Mouse (Mus musculus) erythroblast, embryonic 14.5 days (primary cell): ENCODE measurements around the gene Rtn4ip1. TPM values are rescaled to one million over a fixed set of nuclear protein-coding genes. Genes with fewer than 3 reads are reported as not detected.
A peak's percentile ranks its signal among the peaks of the same experiment; 100 is the strongest.

Source experiments
- H3K27me3 ChIP-seq: 2 replicates; pipeline ENCODE4 v1.6.1; 2012; ENCODE audit warnings: inconsistent platforms; ENCODE audit not compliant: control insufficient read depth
- H3K36me3 ChIP-seq: 2 replicates; pipeline ENCODE4 v1.6.1; 2012; ENCODE audit warnings: mild to moderate bottlenecking, inconsistent platforms; ENCODE audit not compliant: control insufficient read depth
- H3K4me1 ChIP-seq: 2 replicates; pipeline ENCODE4 v1.6.1; 2012; ENCODE audit warnings: inconsistent platforms; ENCODE audit not compliant: control insufficient read depth
- H3K4me3 ChIP-seq: replicated peaks from 2 replicates; pipeline ENCODE3; 2012; ENCODE audit warnings: moderate library complexity, mild to moderate bottlenecking, inconsistent platforms
- H3K9me3 ChIP-seq: 2 replicates; pipeline ENCODE4 v1.6.1; 2012; ENCODE audit warnings: low read length, inconsistent platforms, mixed read lengths; ENCODE audit not compliant: control insufficient read depth
- GATA1 ChIP-seq: IDR thresholded peaks from 2 replicates; pipeline ENCODE4 v1.6.1; 2012; ENCODE audit warnings: low read length, inconsistent platforms, mixed read lengths
- TAL1 ChIP-seq: IDR thresholded peaks from 3 replicates; pipeline ENCODE4 v1.6.1; 2012; ENCODE audit warnings: low read length, inconsistent platforms, mixed read lengths
- polyA plus RNA-seq: library from polyadenylated mRNA; stranded (reverse); fragments of >175 nt; gene quantifications from 2 replicates; pipeline ENCODE4 v1.2.3, GENCODE M21; 2012

The Rtn4ip1 gene
- polyA plus RNA-seq, 1 experiment: 0.23 TPM

DNA sequence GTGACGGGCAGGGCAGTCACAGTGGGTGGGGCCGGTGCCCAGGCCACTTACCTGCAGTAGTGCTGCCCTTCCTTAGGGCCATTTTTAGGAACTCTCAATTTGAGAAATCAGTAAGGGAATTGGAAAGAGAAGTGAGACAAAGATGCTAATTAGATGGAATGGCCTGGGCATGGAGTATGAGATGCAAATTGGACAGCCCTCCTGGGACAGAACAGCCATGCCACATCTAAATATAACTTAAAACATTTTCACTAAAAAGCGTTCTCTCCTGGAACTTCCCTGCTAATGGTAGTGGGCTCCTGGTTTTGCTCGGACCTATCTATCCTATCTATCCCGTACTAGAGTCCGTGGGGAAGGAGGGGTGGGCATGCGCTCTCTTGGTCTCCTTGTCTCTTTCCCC is 3.3 kb upstream of the Rtn4ip1 start:
- no peaks in the 10 kb centered on the region for H3K27me3 ChIP-seq
- H3K4me3 ChIP-seq: no peak overlapping the region
- TF ChIP-seq TAL1 (no peak), GATA1 (no peak)
- H3K4me1 ChIP-seq: peaks cover 23% of the 10 kb centered on the region
- peaks cover 12% of the 10 kb centered on the region for H3K36me3 ChIP-seq
- no peaks in the 10 kb centered on the region for H3K9me3 ChIP-seq

DNA sequence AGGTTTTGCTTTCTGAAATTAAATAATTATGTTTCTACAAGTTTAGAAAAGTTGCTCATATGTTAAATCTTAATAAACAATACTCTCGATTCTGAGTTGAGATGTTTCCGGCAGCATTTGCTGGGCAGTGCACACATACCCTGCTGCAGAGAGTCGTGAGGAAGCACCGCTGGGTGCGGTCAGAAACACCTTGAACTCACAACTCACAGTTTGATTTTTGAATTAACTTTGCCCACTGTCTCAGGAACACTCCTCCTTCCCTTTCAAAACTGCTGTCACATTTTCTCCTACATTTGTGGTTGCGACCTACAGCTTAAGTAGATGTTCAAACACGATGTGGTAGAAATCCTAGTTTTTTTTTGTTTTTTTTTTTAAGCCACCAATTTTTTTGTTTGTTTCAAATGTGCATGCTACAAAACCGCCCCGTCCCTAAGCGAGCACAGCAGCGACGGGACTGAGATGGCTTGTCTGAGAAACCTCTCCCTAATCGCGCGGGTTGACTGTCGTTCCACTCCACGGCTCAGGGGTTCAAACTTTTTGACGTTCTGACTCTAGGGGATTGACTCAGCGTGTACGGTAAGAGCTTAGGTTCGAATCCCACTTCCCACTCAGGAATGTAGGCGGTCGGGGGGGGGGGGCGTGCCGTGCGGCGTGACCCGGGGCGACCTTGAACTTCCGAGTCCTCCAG is 580 bp upstream of the Rtn4ip1 start:
- H3K27me3 ChIP-seq: no peaks in the 10 kb centered on the region
- no peaks in the 10 kb centered on the region for H3K9me3 ChIP-seq
- H3K4me1 ChIP-seq: peaks cover 26% of the 10 kb centered on the region
- H3K4me3 ChIP-seq: peak overlapping the region; percentile 87
- TF ChIP-seq GATA1 (no peak), TAL1 (no peak)
- peaks cover 2% of the 10 kb centered on the region for H3K36me3 ChIP-seq

DNA sequence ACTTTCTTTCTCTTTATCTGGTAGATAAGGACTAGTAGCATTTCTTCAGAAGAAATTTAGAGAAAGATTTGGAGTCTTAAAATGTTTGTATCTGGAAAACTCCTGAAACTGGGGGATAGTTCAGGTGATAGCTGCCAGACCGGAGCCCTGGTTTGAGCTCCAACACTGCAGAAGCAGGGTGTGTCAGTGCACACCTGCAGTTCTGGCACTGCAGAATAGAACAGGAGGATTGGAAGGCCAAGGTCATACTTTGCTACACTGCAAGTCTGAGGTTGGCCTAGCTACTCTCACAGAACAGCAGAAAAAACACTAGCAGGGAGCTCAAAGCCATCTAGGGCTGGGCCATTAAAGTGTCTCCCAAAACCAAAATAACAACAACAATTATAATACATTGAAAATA is 3.0 kb downstream of the Rtn4ip1 start:
- TF ChIP-seq GATA1 (no peak), TAL1 (no peak)
- Histone ChIP-seq H3K4me3 (no peak overlapping the region), H3K4me1 (peaks cover 26% of the 10 kb centered on the region)

GRCm38 (mm10) chr10:43910032-43910872 is 8.6 kb downstream of the Rtn4ip1 start:
- Histone ChIP-seq H3K4me1 (peaks cover 18% of the 10 kb centered on the region), H3K27me3 (no peaks in the 10 kb centered on the region), H3K4me3 (no peak overlapping the region), H3K9me3 (no peaks in the 10 kb centered on the region), H3K36me3 (peaks cover 52% of the 10 kb centered on the region)
- TF ChIP-seq GATA1 (no peak), TAL1 (no peak)

More for the DNA sequence above, 3.0 kb downstream of the Rtn4ip1 start:
- H3K9me3 ChIP-seq: no peaks in the 10 kb centered on the region
- H3K27me3 ChIP-seq: no peaks in the 10 kb centered on the region
- H3K36me3 ChIP-seq: peaks cover 17% of the 10 kb centered on the region

DNA sequence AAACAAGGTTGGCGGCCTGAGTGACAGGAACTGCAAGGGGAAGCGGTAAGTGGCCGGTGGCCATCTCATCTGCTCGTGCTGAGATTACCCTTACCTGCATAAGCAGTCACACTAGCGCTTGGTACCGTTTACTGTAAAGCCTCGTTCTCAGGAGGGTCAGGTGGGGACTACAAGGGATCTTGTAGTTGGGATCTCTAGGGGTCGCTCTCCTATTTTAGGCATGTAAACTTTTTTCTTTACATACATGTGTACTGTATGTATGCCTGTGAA is 9.2 kb downstream of the Rtn4ip1 start:
- peaks cover 18% of the 10 kb centered on the region for H3K4me1 ChIP-seq
- no peak for TF ChIP-seq GATA1
- H3K36me3 ChIP-seq: peaks cover 57% of the 10 kb centered on the region
- H3K27me3 ChIP-seq: no peaks in the 10 kb centered on the region
- H3K9me3 ChIP-seq: no peaks in the 10 kb centered on the region
- H3K4me3 ChIP-seq: no peak overlapping the region

DNA sequence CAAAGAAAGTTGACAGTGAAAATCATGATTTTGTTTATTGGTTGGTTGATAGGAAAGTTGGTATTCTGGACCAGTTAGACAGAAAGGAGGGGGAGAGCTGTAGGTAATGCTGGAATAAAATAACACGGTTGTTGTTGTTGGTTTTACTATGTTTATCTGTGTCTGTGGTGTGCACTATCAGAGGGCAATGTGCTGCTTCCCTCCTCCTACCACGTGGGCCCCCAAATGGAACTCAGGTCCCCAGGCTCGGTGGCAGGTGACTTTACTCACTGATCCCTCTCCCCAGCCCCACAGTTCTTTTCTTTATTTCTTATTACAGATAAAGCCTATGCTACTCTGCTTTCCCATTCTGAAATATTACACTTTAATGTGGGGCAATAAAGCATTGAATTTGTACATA is 10.6 kb downstream of the Rtn4ip1 start:
- H3K9me3 ChIP-seq: no peaks in the 10 kb centered on the region
- H3K4me1 ChIP-seq: peaks cover 20% of the 10 kb centered on the region
- no peak for TF ChIP-seq GATA1
- TF ChIP-seq TAL1: no peak
- H3K27me3 ChIP-seq: no peaks in the 10 kb centered on the region
- H3K36me3 ChIP-seq: peaks cover 64% of the 10 kb centered on the region
- no peak overlapping the region for H3K4me3 ChIP-seq

GRCm38 (mm10) chr10:43916181-43916580 is 14.6 kb downstream of the Rtn4ip1 start:
- no peaks in the 10 kb centered on the region for H3K27me3 ChIP-seq
- no peak overlapping the region for H3K4me3 ChIP-seq
- H3K36me3 ChIP-seq: peaks cover 54% of the 10 kb centered on the region
- no peaks in the 10 kb centered on the region for H3K9me3 ChIP-seq
- TF ChIP-seq GATA1 (no peak), TAL1 (no peak)
- H3K4me1 ChIP-seq: peaks cover 22% of the 10 kb centered on the region

- TF ChIP-seq TAL1 (no peak), GATA1 (no peak)
- Histone ChIP-seq H3K36me3 (peaks cover 53% of the 10 kb centered on the region), H3K4me3 (no peak overlapping the region), H3K4me1 (peaks cover 19% of the 10 kb centered on the region), H3K27me3 (no peaks in the 10 kb centered on the region), H3K9me3 (no peaks in the 10 kb centered on the region)
Observed at GRCm38 (mm10) chr10:43916737-43917136, 15.1 kb downstream of the Rtn4ip1 start.

DNA sequence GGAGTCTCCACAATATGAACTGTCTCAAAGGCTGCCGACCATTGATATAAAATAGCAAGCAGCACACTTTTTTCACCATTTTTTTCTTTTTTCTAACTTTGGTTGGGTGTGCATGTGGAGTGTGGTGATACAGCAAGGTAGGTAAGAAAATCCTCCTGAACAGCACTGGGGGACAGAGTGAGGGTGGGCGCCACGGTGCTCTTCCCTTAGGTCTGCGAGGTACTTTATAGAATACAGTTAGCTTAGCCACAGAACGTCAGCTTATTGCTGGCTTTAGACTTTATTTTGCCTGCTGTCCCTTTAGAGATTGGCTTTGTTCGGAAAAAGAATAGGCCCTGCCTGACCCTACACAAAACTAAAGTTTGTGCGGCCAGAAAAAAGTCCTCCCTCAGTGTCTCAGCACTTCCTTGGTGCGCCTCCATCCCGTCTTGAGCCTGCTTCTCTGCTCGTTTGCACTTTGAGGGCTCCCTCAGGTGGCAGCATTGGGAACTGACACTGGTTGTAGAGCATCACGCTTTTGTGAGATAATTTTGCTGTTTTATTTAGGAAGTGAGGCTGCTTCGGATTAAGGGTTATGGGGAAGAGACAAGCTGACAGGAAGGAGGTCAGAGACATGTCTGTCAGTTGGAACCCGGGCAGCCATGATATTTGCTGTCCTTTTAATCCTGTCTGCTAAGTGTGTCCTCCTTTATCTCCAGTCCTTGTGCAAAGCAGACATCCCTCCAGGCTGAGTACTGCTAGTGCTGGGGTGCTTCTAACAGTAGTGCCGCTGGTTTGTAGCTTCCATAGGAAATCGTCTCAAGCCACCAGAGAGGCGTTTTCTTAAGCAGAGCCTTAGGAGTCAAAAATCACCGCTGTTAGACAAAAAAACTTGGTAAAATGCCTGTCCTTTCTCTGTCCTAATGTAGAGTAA is 17.3 kb downstream of the Rtn4ip1 start:
- H3K36me3 ChIP-seq: peaks cover 56% of the 10 kb centered on the region

More for the DNA sequence above, 17.3 kb downstream of the Rtn4ip1 start:
- TF ChIP-seq GATA1: no peak
- TF ChIP-seq TAL1: no peak
- Histone ChIP-seq H3K9me3 (no peaks in the 10 kb centered on the region), H3K4me3 (no peak overlapping the region), H3K4me1 (peaks cover 6% of the 10 kb centered on the region), H3K27me3 (no peaks in the 10 kb centered on the region)
